In genomic region chr7:134711576-134711975, GRCm38 (mm10) we compare ENCODE assay signal across 20 mouse cellular contexts. TPM values are rescaled to one million over a fixed set of nuclear protein-coding genes. Genes with fewer than 3 reads are reported as not detected.
A peak's percentile ranks its signal among the peaks of the same experiment; 100 is the strongest.
DNase-seq lines count a peak whose midpoint lies in the region; ATAC-seq and TF ChIP-seq lines count a peak whose summit lies in the region.
"Had no signal": no experiment of that assay in that cellular context is flagged by ENCODE, and none has a peak within 500 bp of the region (broad histone marks: within the 10 kb centered on the region; RNA-seq: fewer than 3 reads in every experiment).

No protein-coding gene starts in this region.

- no peaks in the 10 kb centered on the region for H3K27me3 ChIP-seq in kidney, adult 2 months (replicated peaks; ENCODE audit: control insufficient read depth, insufficient read depth, low read length)
- H3K27me3 ChIP-seq in kidney, embryonic 14.5 days (ENCODE audit: control insufficient read depth, insufficient read depth, low read length), result no peaks in the 10 kb centered on the region
- H3K27me3 ChIP-seq in lung, embryonic 14.5 days (ENCODE audit: insufficient read depth, low read length), result no peaks in the 10 kb centered on the region
- H3K27me3 ChIP-seq: heart, embryonic 13.5 days; lung, embryonic 15.5 days; Patski had no signal

- no peaks in the 10 kb centered on the region for H3K36me3 ChIP-seq in kidney, adult 2 months (ENCODE audit: control insufficient read depth, insufficient read depth, low read length)
- H3K36me3 ChIP-seq in kidney, embryonic 14.5 days (ENCODE audit: control insufficient read depth, insufficient read depth, low read length), result no peaks in the 10 kb centered on the region
- H3K36me3 ChIP-seq in lung, embryonic 14.5 days (ENCODE audit: insufficient read depth), result no peaks in the 10 kb centered on the region
- H3K36me3 ChIP-seq: forebrain, embryonic 10.5 days; heart, embryonic 13.5 days; lung, embryonic 15.5 days had no signal

- no peak overlapping the region for H3K27ac ChIP-seq in kidney, adult 2 months (ENCODE audit: insufficient read depth, low read depth, low read length)
- H3K27ac ChIP-seq in kidney, embryonic 14.5 days (ENCODE audit: low read depth, low read length), result no peak overlapping the region
- no peak overlapping the region for H3K27ac ChIP-seq in lung, embryonic 14.5 days (ENCODE audit: low read depth)
- H3K27ac ChIP-seq: forebrain, embryonic 10.5 days; heart, embryonic 13.5 days; lung, embryonic 15.5 days had no signal

- ATAC-seq in kidney, embryonic 14.5 days (ENCODE audit: low FRiP score, low TSS enrichment), result no peak
- ATAC-seq in lung, embryonic 14.5 days (ENCODE audit: insufficient read depth), result no peak
- peak; percentile 54; the same call in 1 of the 2 replicates for ATAC-seq in megakaryocyte progenitor cell, adult 5-6 weeks (replicated peaks; ENCODE audit: poor library complexity)
- ATAC-seq: forebrain, postnatal 0 days; hindbrain, embryonic 16.5 days; Patski had no signal

- WGBS in kidney, adult 2 months, result 96% methylated on average over 1 of the region's 1 CpGs
- WGBS in kidney, embryonic 14.5 days, result 96% methylated on average over 1 of the region's 1 CpGs
- WGBS in lung, embryonic 14.5 days, result 87% methylated on average over 1 of the region's 1 CpGs

- H3K9ac ChIP-seq in kidney, embryonic 14.5 days (ENCODE audit: low read depth, low read length), result no peak overlapping the region
- H3K9ac ChIP-seq in lung, embryonic 14.5 days, result no peak overlapping the region
- H3K9ac ChIP-seq: forebrain, postnatal 0 days; heart, embryonic 13.5 days; lung, embryonic 15.5 days had no signal

- H3K4me3 ChIP-seq in kidney, adult 2 months (ENCODE audit: insufficient read depth, low read depth, low read length), result no peak overlapping the region
- H3K4me3 ChIP-seq in kidney, embryonic 14.5 days (ENCODE audit: low read length), result no peak overlapping the region
- no peak overlapping the region for H3K4me3 ChIP-seq in lung, embryonic 14.5 days (ENCODE audit: low read depth, low read length)
- H3K4me3 ChIP-seq: forebrain, embryonic 10.5 days; heart, embryonic 13.5 days; lung, embryonic 15.5 days; megakaryocyte, embryonic 14.5 days had no signal

- no peaks in the 10 kb centered on the region for H3K4me1 ChIP-seq in kidney, adult 2 months (ENCODE audit: control insufficient read depth, insufficient read depth, low read length)
- 0 out of 2 replicates have a peak, but pooled peaks cover 2% of the 10 kb centered on the region for H3K4me1 ChIP-seq in kidney, embryonic 14.5 days (ENCODE audit: control insufficient read depth, insufficient read depth, low read length)
- H3K4me1 ChIP-seq in lung, embryonic 14.5 days (ENCODE audit: insufficient read depth), result no peaks in the 10 kb centered on the region

- H3K4me2 ChIP-seq in kidney, embryonic 14.5 days (replicated peaks; ENCODE audit: low read depth, low read length), result no peak overlapping the region
- H3K4me2 ChIP-seq in lung, embryonic 14.5 days, result no peak overlapping the region
- H3K4me2 ChIP-seq: heart, embryonic 13.5 days; lung, embryonic 15.5 days had no signal

- H3K9me3 ChIP-seq in kidney, embryonic 14.5 days (ENCODE audit: control insufficient read depth, low read length), result no peaks in the 10 kb centered on the region
- no peaks in the 10 kb centered on the region for H3K9me3 ChIP-seq in lung, embryonic 14.5 days (ENCODE audit: low read depth, low read length)
- H3K9me3 ChIP-seq: forebrain, embryonic 10.5 days; heart, embryonic 13.5 days; lung, embryonic 15.5 days had no signal

- no peak for TF ChIP-seq POLR2A in kidney, adult 2 months (IDR thresholded peaks at IDR 0.05; ENCODE audit: low read depth, low read length)

- DNase-seq in kidney, adult 2 months, result no peak
- no peak for DNase-seq in lung, embryonic 14.5 days
- no peak for DNase-seq in lung, postnatal 36 days
- peak; percentile 56 for DNase-seq in ZHBTc4 (ENCODE audit: low read depth, low spot score)
- DNase-seq in B cell, adult 2 months, result no peak
- DNase-seq: adrenal gland, postnatal 25 days; cerebellum, adult 11 months; cerebellum, postnatal 14 days; forebrain, postnatal 0 days; heart, postnatal 4 days; kidney, adult 8-10 months; retina, postnatal 1 day had no signal

- TF ChIP-seq CTCF in kidney, adult 2 months (conservative IDR thresholded peaks at IDR 0.05; ENCODE audit: insufficient read depth, insufficient read length, low read depth, low read length), result 0 out of 2 replicates have a peak, but pooled peaks have one; percentile 14
- TF ChIP-seq CTCF in lung, embryonic 14.5 days (IDR thresholded peaks at IDR 0.05; ENCODE audit: low read depth), result peak; percentile 38

RNA-seq across cellular contexts. Expression of gene Dock1, which starts 41.1 kb away (rescaled TPM):
- 17.7 and 19.6 TPM in 2 replicates for polyA plus RNA-seq in kidney, adult 2 months (2012; rRNA removed)
- polyA plus RNA-seq in kidney, embryonic 14.5 days (2014; fragmentation: Nextera tagmentation; extraction: Ambion mirVana), result 32.0 and 60.6 TPM in 2 replicates
- 57.1 and 57.3 TPM in 2 replicates for polyA plus RNA-seq in lung, embryonic 14.5 days (2014; fragmentation: Nextera tagmentation; extraction: Ambion mirVana)
- total RNA-seq in megakaryocyte progenitor cell, adult 5-6 weeks (2015), result 12.1 and 16.7 TPM in 2 replicates
- total RNA-seq in megakaryocyte progenitor cell, adult 5-6 weeks (2017), result 11.1 and 13.5 TPM in 2 replicates
